Mouse (Mus musculus) brown adipose tissue, adult 24 weeks (tissue): ENCODE data around the gene Megf9. TPM values are rescaled to one million over a fixed set of nuclear protein-coding genes. Genes with fewer than 3 reads are reported as not detected.

Source experiments
- H3K27ac ChIP-seq: fragments of 200-500 bp; replicated peaks from 2 replicates; pipeline ENCODE4 v1.5.1; 2012; ENCODE audit warnings: low read depth, mild to moderate bottlenecking, low read length
- H3K4me1 ChIP-seq: fragments of 200-500 bp; 2 replicates; pipeline ENCODE4 v1.6.1; 2012; ENCODE audit warnings: low read length, mixed read lengths; ENCODE audit not compliant: control insufficient read depth, insufficient read depth, insufficient read length
- H3K4me3 ChIP-seq: fragments of 200-500 bp; 2 replicates; pipeline ENCODE4 v1.5.1; 2012; ENCODE audit warnings: low read depth, mild to moderate bottlenecking, low read length, moderate library complexity; ENCODE audit not compliant: insufficient read depth
- polyA plus RNA-seq: library from polyadenylated mRNA; stranded (reverse); fragments of >200 nt; gene quantifications from 2 replicates; pipeline ENCODE4 v1.2.4, GENCODE M21; 2012; ENCODE audit not compliant: missing spikeins, insufficient read depth, insufficient read length

The Megf9 gene
- polyA plus RNA-seq, 1 experiment = 26.1 TPM

DNA sequence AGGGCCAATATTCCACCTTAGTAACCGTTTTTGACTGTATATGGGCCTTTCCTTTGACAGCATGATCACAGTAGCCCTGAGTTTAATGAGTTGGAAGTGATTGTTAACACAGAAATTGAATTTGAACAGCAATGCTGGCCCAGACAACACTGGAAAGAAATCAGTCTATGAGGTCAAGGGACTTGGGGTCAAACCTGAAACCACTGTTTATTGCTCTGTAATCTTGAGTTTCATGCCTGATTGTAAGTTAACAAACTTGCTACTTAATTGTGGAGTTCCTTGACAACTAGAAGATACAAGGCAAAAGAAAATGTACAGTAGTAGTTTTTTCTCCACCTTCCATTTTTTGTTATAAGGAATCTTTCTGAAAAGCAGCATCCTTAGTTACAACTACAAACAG is 31.0 kb downstream of the Megf9 start:
- Histone ChIP-seq H3K4me3 (no peak overlapping the region), H3K27ac (no peak overlapping the region), H3K4me1 (no peaks in the 10 kb centered on the region)

DNA sequence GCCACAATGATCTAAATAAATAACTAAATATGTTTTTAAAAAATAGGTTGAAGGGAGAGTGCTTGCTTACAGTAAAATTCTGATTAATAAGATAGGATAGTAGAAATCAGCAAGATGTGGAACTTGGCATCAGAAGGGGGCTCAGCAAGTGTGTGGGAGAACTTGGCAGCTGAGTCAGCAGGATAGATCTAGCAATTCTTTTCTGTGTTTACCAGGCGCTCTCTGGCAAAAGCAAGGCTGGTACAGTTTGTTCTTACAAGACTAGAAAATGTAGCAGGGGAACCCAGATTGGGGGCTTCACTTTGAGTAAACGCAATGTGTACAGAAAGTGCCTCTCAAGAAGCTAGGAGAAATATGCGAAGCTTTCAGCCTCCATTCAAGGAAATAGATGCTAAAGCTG is 35.5 kb downstream of the Megf9 start:
- Histone ChIP-seq H3K27ac (no peak overlapping the region), H3K4me1 (no peaks in the 10 kb centered on the region), H3K4me3 (no peak overlapping the region)

DNA sequence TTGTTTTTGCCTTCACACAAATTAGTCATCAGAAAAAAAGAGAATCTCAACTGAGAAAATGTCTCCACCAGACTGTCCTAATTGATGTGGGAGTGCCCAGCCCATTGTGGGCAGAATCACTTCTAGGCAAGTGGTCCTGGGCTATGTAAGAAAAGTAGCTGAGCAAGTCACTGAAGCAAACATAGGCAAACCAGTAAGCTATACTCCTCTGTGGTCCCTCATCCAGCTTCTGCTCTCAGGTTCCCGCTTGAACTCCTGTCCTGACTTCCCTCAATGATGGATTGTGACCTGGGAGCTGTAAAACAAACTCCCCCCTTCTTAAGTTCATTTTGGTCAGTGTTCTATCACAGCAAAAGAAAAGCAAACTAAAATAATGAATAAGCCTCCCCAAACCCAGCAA is 37.8 kb downstream of the Megf9 start:
- Histone ChIP-seq H3K27ac (no peak overlapping the region), H3K4me3 (no peak overlapping the region), H3K4me1 (no peaks in the 10 kb centered on the region)

DNA sequence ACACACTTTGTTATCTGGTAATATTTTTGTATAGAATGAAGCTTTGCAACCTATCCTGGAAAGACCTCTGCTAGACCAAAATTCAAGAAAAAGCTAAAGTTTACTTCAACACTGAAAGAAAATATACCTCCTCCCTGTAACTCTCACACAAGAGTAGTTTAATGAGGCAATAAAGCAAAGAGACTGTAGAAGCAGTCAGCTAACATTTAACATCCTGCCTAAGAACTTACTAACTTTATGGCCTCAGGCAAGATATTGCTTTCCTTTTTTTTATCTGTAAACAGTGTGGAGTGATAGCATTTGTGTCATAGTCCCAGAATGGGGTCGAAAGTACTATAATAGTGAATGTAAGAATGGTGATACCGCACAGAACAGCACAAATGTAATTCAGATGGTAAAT is 45.0 kb downstream of the Megf9 start:
- Histone ChIP-seq H3K4me3 (no peak overlapping the region), H3K4me1 (no peaks in the 10 kb centered on the region), H3K27ac (no peak overlapping the region)

DNA sequence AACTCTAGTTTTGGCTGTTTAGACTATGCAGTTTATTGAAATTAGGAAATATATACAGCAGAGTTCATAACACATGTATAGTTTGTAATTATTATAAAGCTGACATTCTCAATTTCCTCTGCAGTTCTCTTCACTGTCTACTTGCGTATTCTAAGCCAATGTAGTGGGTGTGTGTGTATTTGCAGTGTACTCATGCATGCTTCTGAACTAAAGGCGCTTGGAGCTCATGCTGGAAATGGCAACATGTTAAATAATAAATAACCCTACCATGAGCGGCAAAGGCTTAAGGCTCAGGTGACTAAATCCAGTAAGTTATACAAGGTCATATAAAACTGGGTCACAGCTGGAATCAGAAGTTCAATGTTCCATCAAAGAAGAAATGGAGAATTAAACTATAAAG is 46.4 kb downstream of the Megf9 start:
- no peak overlapping the region for H3K27ac ChIP-seq
- H3K4me1 ChIP-seq = no peaks in the 10 kb centered on the region; the same call in 1 of the 2 replicates
- H3K4me3 ChIP-seq = no peak overlapping the region

DNA sequence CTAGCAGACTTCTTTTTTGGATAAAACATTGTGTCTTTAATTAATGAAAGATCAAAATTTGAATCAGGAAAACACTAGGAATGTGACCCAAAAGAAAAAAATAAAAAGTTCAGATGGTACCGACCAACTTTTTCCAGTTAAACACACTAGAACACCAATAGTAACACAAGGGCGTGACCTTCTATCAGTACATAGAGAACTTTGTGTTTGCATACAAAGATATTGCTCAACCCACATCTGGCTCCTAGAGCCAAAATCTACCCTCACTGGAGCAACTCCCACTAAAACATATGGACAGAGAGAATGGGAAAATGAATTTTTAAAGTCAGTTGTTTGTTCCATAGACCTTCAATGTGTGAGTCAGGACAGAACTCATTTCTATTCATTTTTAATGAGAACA is 50.7 kb downstream of the Megf9 start:
- no peak overlapping the region for H3K4me3 ChIP-seq
- H3K27ac ChIP-seq = no peak overlapping the region
- H3K4me1 ChIP-seq = no peaks in the 10 kb centered on the region; the same call in 1 of the 2 replicates

DNA sequence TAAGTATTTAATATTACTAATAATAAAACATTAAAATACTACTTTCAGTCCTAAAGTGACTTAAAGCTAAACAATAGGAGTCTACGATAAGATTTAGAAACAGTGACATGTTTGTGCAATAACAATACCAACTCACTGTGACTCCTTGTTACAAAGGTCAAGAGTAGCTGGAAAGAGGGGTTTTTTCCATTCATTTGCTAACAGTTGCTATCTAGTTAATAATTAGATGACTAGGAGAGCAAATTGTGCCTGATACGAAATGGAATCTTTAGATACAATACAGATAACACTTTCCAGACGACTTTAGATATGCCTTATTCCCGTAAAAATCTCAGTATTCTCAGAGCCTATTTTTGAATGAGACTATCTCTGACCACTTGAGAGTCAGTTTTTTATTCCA is 52.9 kb downstream of the Megf9 start:
- Histone ChIP-seq H3K4me1 (no peaks in the 10 kb centered on the region; the same call in 1 of the 2 replicates), H3K27ac (no peak overlapping the region), H3K4me3 (no peak overlapping the region)

DNA sequence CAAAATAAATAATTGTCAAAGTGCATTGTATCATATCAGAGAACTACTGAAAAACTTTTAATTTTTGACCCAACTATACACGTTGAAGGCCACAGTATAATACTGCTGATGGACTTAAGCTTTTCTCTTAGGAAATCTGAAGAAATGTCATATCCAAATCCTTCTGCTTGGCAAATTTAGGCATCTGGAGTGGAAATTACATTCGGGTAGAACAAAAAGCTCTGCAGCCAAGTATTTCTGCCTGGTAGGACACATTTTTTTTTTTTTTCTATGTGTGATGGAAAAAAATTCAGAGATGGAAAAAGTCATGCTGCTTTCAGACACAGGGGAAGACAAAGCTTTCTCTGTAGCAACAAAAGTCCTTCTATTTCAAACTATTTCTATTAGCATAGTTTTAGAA is 63.4 kb downstream of the Megf9 start:
- Histone ChIP-seq H3K4me3 (no peak overlapping the region), H3K4me1 (no peaks in the 10 kb centered on the region), H3K27ac (no peak overlapping the region)

DNA sequence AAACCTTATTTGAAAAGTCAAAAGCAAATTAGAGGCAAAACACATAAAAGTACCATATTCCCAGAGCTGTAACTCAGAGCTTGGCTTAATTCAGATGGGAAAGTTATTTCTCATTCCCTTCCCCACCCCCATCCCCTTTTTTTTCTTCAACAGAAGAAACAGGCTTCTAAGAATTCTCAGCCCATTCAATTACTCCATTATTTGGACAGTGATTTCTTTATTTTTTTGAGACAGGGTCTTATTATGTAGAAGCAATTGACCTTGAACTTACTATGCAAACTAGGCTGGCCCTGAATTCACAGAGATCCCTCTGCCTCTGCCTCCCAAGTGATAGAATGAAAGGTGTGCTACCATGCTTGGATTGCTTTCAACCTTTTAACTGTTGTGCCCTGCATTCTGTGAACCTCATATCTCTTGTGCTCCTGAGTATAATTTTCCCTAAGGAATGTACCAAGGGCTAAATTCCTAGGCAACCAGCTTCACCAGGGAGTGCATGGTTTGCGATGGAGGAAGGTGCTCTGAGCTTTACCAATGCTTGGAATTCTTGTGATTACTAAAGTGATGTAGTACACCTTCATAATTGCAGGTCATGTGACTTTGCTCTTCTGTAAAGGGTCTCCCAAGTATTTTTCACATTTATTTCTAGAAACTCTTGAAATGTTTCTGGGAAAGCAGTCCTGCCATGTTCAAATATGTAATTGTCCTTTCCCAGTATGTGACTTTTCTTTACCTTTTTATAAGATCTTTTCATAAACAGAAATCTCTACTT is 68.7 kb downstream of the Megf9 start:
- no peak overlapping the region for H3K27ac ChIP-seq

DNA sequence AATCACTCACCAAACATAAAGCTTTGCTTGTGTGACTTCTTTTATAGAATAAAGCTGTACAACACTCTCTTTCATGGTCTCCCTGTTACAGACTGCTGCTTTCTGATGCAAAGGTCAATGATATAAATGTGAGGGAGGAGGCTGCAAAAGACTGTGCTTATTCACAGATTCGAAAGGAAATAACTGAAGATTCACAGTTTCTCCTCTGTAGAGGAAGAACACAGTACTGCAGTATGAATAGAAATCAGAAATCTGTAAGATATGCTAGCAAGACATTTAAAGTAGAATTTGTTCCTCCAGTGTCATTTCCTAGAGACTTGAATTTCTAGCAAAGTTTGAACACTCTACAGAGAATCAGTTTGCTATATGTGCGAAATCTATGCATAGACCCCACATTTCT is 71.5 kb downstream of the Megf9 start:
- Histone ChIP-seq H3K27ac (no peak overlapping the region), H3K4me1 (no peaks in the 10 kb centered on the region), H3K4me3 (no peak overlapping the region)

More for the DNA sequence above, 68.7 kb downstream of the Megf9 start:
- Histone ChIP-seq H3K4me3 (no peak overlapping the region), H3K4me1 (no peaks in the 10 kb centered on the region)

DNA sequence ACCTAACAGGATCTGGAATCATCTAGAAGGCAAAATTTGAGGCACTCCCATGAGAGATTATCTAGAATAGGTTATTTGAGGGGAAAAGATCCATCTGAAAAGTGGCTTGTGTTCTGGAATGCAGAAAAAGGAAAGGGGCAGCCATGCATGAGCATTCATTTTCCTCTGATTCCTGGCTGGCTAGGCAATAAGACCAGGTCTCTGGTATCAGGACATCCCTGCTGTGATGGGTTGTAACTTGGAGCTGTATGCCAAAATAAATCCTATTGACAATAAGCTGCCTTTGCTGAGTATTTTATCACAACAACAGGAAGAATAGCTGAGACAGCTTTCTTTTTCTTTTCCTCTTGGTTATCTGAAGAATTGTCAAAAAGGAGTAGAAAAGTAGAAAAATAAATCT is 73.4 kb downstream of the Megf9 start:
- Histone ChIP-seq H3K27ac (no peak overlapping the region), H3K4me1 (no peaks in the 10 kb centered on the region), H3K4me3 (no peak overlapping the region)

DNA sequence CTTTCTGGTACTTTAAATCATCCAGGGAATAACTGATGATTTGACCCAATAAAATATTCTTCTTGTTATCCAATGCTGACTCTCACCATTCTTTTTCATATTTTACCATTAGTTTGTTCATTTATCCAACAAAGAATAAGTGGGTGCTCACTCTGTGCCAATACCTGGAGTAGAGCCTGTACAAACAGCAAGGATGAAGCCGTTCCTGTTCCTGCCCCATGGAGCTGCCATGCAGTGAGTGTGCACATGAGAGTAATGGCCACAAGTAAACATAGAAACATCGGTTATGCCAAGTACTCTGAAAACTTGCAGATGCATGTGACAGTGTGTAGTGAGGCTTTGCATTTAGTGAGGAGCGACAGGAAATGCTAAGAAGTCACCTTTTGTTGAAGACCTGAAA is 82.6 kb downstream of the Megf9 start:
- Histone ChIP-seq H3K27ac (no peak overlapping the region), H3K4me1 (no peaks in the 10 kb centered on the region), H3K4me3 (no peak overlapping the region)

DNA sequence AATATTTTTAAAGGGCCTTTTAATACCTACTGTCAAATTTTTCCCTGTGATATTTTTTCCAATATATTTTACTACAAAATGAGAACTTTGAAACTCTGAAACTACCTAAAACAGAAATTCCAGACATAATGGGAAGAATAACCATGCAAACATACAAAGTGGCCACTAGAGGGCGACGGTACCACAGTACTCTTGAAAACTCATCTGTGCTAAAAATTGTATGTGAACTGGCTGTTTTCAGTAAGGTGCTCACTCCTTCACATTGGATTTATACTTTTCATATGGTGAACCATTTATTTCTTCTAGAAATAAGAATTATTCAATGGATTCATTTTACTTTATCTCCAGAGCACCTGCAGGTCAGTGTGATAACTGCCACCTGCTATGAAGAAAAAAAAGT is 83.0 kb downstream of the Megf9 start:
- Histone ChIP-seq H3K4me1 (no peaks in the 10 kb centered on the region), H3K27ac (no peak overlapping the region), H3K4me3 (no peak overlapping the region)

DNA sequence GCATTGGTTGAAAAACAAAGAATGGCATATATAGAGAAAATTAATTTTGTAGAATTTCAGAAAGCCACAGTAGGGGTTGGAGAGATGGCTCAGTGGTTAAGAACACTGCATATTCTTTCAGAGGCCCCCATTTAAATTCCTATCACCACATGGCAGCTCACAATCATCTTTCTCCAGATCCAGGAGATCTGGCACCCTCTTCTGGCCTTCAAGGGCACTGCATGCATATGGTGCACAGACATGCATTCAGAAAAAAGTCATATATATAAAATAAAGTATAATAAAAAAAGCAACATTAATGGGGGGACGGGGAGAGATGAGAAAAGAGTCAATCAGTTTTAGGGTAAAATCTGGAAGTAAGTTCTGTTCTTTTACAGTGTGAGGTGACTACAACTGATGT is 85.1 kb downstream of the Megf9 start:
- Histone ChIP-seq H3K27ac (no peak overlapping the region), H3K4me3 (no peak overlapping the region), H3K4me1 (no peaks in the 10 kb centered on the region)

DNA sequence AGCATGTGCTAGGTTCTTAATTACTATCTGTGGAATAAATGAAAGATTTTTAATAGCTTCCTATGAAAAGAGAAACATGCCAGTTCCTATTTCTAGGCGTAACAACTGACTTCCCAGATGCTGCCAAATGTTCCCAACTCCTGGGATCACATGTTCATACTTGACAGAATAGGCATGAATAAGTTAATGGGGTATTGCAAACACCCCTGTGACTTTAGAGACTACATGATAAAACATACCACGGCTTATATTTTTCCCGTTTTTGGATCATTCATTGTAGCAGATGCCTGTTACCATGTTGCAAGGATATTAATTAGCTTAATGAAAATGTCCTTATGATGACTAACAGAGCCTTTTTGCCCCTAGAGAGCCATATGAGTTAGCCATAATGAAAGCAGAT is 88.0 kb downstream of the Megf9 start:
- Histone ChIP-seq H3K27ac (no peak overlapping the region), H3K4me3 (no peak overlapping the region), H3K4me1 (no peaks in the 10 kb centered on the region)

DNA sequence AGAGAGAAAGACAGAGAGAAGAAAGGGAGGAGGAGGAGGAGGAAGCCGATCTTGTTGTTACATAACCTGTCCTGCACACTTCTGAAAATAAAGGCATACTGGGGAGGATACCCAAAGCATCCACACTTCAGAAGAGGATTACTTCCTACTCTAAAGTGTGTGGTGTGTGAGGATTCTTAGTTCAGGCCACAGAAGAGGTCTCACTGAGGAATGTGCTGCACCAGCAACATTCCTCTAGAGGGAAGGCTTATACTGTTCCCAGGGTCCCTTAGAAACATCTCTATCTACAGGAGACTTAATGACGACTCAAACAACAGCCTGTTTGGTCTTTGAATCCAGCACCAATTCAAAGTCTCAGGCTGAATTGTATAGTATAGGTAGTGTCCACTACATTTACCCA is 114.6 kb downstream of the Megf9 start:
- Histone ChIP-seq H3K27ac (no peak overlapping the region), H3K4me1 (no peaks in the 10 kb centered on the region), H3K4me3 (no peak overlapping the region)
